Mouse (Mus musculus) brain, embryonic 14.5 days (tissue): ENCODE data around the gene Poldip3.

ENCODE experiments used
- CTCF ChIP-seq: fragments of 200-500 bp; IDR thresholded peaks from 2 replicates; pipeline ENCODE4 v1.5.1; 2012; ENCODE audit warnings: inconsistent platforms, mild to moderate bottlenecking, moderate library complexity, borderline replicate concordance; ENCODE audit not compliant: insufficient read depth, insufficient read length; ENCODE audit errors: extremely low read depth
- POLR2A ChIP-seq: fragments of 200-500 bp; IDR thresholded peaks from 2 replicates; pipeline ENCODE4 v1.6.1; 2012; ENCODE audit warnings: mild to moderate bottlenecking, inconsistent platforms, borderline replicate concordance; ENCODE audit not compliant: poor library complexity, insufficient read depth, insufficient read length, severe bottlenecking; ENCODE audit errors: extremely low read depth

GRCm38 (mm10) chr15:83111290-83111689 lies 37.9 kb downstream of the Poldip3 start:
- TF ChIP-seq CTCF (no peak), POLR2A (no peak)
